Mouse (Mus musculus): Measurements from ENCODE around the gene Tcta.

DNA sequence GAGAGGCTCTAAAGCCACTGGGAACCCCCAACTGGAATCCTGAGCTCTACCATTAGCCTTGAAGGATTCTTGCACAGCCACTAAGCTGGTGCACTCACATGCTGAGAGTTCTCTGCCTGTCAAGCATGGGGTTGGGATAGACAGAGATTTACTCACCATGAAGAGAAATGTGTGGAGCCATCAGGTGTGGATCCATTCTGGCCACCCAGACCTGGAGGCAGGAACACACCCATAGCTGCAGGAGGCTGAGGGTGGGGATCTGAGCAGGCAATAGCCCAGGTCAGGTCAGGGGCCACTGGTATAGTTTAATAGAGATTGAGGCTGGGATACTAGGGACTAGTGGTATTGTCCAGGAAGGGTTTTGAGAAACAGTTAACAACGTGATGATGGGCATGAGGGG lies 790 bp downstream of the Tcta start:
- TF ChIP-seq ELF1 (IDR thresholded peaks at IDR 0.05; ENCODE audit: low read depth, low read length) (no peak), POLR2A (IDR thresholded peaks at IDR 0.05; ENCODE audit: control insufficient read depth in 1 of 2, insufficient read depth in 1 of 2, low read depth in 1 of 2, low read length in 2 of 2, poor library complexity in 1 of 2) (no peak), BHLHE40 (IDR thresholded peaks at IDR 0.05; ENCODE audit: borderline replicate concordance, low read depth, low read length) (no peak), CTCF (IDR thresholded peaks at IDR 0.05 in 2 of 3, conservative IDR thresholded peaks at IDR 0.05 in 1 of 3; ENCODE audit: control insufficient read depth in 1 of 3, insufficient read depth in 1 of 3, low read depth in 2 of 3, low read length in 3 of 3, poor library complexity in 1 of 3, severe bottlenecking in 1 of 3) (no peak), MYC (IDR thresholded peaks at IDR 0.05; ENCODE audit: low read depth, low read length) (no peak), SMC3 (IDR thresholded peaks at IDR 0.05; ENCODE audit: low read depth, low read length) (no peak), NELFE (IDR thresholded peaks at IDR 0.05; ENCODE audit: low read depth, low read length) (no peak)

Measured in MEL (cell line).